Mouse (Mus musculus): ENCODE results near the gene Tspan4. TPM values are rescaled to one million over a fixed set of nuclear protein-coding genes. Genes with fewer than 3 reads are reported as not detected.

Tspan4 gene
- polyA plus RNA-seq (2016; fragmentation: Nextera tagmentation; extraction: Ambion mirVana) = 24.8 and 33.0 TPM in 2 replicates

DNA sequence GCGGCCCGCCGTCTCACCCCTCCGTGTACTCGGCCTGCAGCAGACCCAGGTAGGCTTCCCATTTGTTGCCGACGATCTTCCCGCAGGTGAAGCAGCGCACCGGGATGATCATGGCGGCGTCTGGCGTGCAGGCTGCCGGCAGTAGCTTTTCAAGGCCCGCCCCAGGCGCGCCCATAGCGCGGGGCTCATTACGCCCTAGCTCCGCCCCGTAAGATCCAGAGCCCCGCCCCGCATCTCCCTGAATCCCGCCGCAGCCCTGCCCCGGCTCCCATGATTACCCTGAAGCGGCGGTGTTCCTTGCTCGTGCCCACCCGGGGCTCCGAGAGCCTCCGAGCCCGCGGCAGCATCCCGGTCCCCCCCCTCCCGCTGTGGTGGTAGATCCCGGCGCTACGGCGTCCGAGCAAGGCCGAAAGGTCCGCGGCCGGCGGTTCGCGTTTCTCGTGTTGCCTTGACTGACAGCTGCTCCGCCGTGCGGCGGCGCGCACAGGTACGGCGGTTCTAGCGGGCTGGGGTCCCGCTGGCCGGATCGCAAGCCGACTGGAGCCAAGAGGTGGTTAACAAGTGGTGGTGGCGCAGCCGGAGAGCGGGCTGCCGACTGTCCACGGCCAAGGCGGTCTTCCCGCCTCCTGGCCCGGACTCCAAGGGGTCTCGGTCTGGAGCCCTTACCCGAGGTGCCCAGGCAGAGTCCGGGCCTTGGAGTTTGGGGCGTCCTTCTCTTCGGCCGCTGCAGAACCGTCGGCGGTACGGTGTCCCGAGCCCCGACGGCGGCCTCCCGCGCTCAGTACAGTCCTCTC lies at the start of gene Tspan4, which contains the start of gene Polr2l:
Tspan4 (plus strand) TSS at position 230 of the 794 bp plus-strand sequence.
Polr2l (minus strand) TSS at position 122 of the 794 bp plus-strand sequence.
- Histone ChIP-seq H3K4me3 (replicated peaks) (peak within 1 kb of the TSS; percentile 73), H3K4me1 (replicated peaks) (peaks cover 45% of the 10 kb centered on the region), H3K9ac (replicated peaks) (peak within 1 kb of the TSS; percentile 82), H3K9me3 (no peaks in the 10 kb centered on the region), H3K27ac (peak within 1 kb of the TSS; percentile 87), H3K27me3 (peaks cover 1% of the 10 kb centered on the region; the same call in 1 of the 2 replicates), H3K4me2 (peak within 1 kb of the TSS; percentile 92), H3K36me3 (peaks cover 25% of the 10 kb centered on the region)
- under 1% methylated on average over 87 of the region's 87 CpGs for WGBS
- ATAC-seq (ENCODE audit: insufficient number of reproducible peaks, insufficient read depth, low FRiP score, low TSS enrichment, low read depth) = peak; percentile 29; the same call in 1 of the 2 replicates

DNA sequence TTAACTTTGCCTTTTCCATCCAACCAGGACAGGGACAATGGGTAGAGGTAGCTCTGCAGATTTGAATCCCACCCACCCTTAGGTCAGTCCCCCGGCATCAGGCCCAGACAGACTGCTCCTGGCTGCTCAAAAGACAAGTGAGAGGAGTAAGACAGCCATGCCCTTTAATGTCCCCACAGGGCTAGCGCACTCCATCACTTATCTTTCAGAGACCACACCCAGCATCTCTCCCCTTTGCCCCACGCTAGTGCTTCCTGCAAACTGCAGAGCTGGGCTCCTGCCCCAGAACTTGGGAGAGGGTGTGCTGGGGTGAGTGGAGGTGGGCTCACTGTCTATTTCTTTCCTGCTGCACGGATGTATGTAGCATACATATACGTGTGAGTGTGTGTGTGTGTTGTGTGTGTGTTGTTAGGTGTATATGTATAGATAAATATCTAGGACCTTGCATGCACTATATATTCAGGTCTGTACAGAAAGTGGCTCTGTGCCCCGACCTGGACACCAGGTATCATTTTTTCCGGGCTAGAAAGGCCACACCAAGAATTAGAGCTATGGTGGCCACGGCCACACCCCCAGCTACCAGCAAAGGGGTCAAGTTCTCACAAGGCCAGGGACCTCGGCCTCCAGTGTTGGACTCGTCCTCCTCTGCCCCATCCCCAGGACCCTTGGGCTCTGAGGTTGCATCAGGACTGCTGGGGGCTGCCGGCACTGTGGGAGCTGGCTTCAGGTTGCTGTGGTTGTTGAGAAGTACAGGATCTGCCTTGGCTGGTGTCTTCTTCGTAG lies 47.9 kb upstream of the Tspan4 start:
- Histone ChIP-seq H3K27me3 (no peaks in the 10 kb centered on the region), H3K4me3 (replicated peaks) (no peak overlapping the region), H3K9me3 (no peaks in the 10 kb centered on the region), H3K9ac (replicated peaks) (no peak overlapping the region), H3K36me3 (peaks cover 30% of the 10 kb centered on the region), H3K4me2 (no peak overlapping the region), H3K4me1 (replicated peaks) (peaks cover 13% of the 10 kb centered on the region), H3K27ac (no peak overlapping the region)
- WGBS = 76% methylated on average over 12 of the region's 12 CpGs
- no peak for ATAC-seq (ENCODE audit: insufficient number of reproducible peaks, insufficient read depth, low FRiP score, low TSS enrichment, low read depth)

DNA sequence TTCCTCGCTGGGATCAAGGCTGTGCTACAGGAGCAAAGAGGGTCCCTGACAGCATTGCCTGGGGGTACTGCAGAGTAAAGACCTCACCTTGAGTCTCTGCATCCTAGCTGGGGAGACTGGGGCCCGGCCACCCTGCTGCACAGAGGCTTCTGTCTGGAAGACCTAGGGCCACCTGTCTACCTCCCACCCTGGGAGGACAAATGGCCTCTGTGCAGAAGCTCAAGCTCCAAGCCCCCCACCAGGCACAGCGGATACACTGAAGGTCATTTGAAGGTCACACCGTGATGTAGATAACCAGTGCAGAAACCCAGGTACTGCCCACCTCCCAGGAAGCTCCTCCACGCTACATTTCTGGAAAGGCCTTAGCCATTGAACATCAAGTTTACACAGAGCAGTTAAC lies 46.3 kb upstream of the Tspan4 start:
- Histone ChIP-seq H3K4me2 (peak overlapping the region; percentile 62), H3K9ac (replicated peaks) (no peak overlapping the region), H3K4me3 (replicated peaks) (peak overlapping the region; percentile 37), H3K9me3 (no peaks in the 10 kb centered on the region), H3K27me3 (no peaks in the 10 kb centered on the region), H3K4me1 (replicated peaks) (peaks cover 18% of the 10 kb centered on the region), H3K27ac (no peak overlapping the region), H3K36me3 (peaks cover 45% of the 10 kb centered on the region)
- WGBS = 58% methylated on average over 5 of the region's 5 CpGs
- ATAC-seq (ENCODE audit: insufficient number of reproducible peaks, insufficient read depth, low FRiP score, low TSS enrichment, low read depth) = no peak

DNA sequence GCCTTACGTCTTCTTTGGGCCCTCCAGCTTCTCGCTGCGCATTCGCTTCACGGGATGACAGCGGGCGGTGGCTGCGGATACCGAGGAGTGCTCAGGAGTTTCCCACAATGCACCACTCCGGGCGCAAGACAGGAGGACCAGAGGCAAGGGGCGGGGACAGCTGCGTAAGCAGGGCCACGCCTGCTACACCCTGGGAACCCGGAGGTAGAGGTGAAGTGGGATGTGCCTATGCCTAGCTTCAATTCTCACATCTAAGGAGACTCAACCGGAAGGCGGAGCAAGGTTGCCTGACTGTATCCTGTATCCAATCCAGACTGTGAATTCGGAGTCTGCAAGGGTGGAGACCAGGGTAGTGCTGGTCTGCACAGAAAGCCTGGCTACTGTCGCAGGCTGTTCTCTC lies 45.7 kb upstream of the Tspan4 start, which contains the start of gene Cend1:
Cend1 (minus strand) TSS at position 182 of the 400 bp plus-strand sequence.
- H3K9ac ChIP-seq (replicated peaks) = peak within 1 kb of the TSS; percentile 37; the same call in 1 of the 2 replicates
- H3K9me3 ChIP-seq = no peaks in the 10 kb centered on the region
- H3K27me3 ChIP-seq = no peaks in the 10 kb centered on the region
- H3K4me3 ChIP-seq (replicated peaks) = peak within 1 kb of the TSS; percentile 37
- H3K4me2 ChIP-seq = peak within 1 kb of the TSS; percentile 62
- H3K4me1 ChIP-seq (replicated peaks) = peaks cover 24% of the 10 kb centered on the region
- ATAC-seq (ENCODE audit: insufficient number of reproducible peaks, insufficient read depth, low FRiP score, low TSS enrichment, low read depth) = peak; percentile 40; the same call in 1 of the 2 replicates
- WGBS = 5% methylated on average over 19 of the region's 19 CpGs
- H3K36me3 ChIP-seq = peaks cover 47% of the 10 kb centered on the region
- H3K27ac ChIP-seq = no peak within 1 kb of the TSS

DNA sequence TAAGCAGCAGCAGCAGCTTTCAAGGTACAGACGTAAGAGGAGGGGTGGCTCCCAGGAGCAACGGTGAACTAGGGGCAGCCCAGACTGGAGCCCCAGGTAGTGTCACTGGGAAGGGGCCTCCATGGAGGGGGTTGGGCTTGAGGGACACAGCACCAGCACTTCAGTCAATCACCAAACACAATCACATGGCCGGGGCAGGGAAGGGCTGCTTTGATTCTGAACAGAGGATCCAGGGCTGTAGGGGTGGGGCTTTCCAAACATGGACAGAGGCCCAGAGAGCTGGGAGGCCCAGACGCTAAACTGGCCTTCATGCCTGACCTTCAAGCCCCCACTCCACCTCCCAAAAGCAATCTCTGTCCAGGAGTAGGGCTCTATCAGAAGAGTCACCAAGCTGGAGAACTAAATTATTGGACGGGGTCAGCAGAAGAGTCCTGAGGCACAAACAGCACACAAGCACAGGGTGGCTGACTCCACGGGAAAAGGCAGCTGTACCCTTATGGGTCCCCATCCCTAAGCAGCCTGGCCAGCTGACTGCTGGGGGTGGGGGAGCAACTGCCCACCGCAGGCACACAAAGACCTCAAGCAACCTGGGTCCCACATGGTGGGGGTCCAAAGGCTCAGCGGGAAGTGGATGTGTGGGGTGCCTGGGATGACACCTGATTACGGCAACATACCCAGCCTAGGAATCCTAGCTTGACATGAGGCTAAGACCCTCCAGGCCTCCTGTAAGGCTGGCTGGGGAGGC lies 45.0 kb upstream of the Tspan4 start:
- H3K9me3 ChIP-seq = no peaks in the 10 kb centered on the region
- H3K4me1 ChIP-seq (replicated peaks) = peaks cover 31% of the 10 kb centered on the region
- H3K9ac ChIP-seq (replicated peaks) = no peak overlapping the region
- no peak overlapping the region; the same call in 1 of the 2 replicates for H3K4me3 ChIP-seq (replicated peaks)
- peak overlapping the region; percentile 62 for H3K4me2 ChIP-seq
- H3K27me3 ChIP-seq = no peaks in the 10 kb centered on the region
- peaks cover 47% of the 10 kb centered on the region for H3K36me3 ChIP-seq
- 68% methylated on average over 9 of the region's 9 CpGs for WGBS
- no peak overlapping the region for H3K27ac ChIP-seq
- no peak for ATAC-seq (ENCODE audit: insufficient number of reproducible peaks, insufficient read depth, low FRiP score, low TSS enrichment, low read depth)

DNA sequence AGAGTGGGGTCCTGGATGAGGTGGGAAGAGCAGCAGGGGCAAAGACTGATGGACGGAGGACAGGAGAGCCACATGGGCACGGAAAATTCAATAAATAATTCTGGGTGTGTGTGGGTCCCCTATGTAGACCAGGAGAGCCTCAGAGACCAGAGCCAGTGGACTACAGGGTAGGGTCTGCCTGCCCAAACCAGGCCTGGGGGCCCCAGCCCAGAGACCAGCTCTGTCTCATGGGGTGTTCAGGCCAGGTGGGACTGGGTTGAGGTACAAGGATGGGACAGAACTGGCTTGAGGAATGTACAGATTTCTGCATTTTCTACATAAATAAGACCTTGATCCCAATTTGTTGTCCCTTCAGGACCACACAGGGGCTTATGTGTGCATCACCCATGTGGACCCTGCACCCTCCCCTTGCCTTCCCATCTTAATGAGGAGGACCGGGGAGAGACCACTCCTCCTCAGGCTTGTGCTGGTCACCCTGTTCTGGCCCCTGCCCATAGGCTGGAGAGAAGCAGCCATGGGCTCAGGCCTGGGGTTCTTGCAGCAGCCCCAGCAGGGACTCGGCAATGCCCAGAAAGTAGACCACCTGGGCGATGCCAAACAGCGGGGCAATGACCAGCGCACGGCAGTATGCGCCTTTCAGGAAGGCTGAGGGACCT lies 44.3 kb upstream of the Tspan4 start:
- H3K27me3 ChIP-seq = no peaks in the 10 kb centered on the region
- no peak for ATAC-seq (ENCODE audit: insufficient number of reproducible peaks, insufficient read depth, low FRiP score, low TSS enrichment, low read depth)
- H3K27ac ChIP-seq = no peak overlapping the region
- no peak overlapping the region for H3K4me2 ChIP-seq
- H3K9me3 ChIP-seq = no peaks in the 10 kb centered on the region
- H3K4me3 ChIP-seq (replicated peaks) = no peak overlapping the region
- H3K9ac ChIP-seq (replicated peaks) = no peak overlapping the region
- 95% methylated on average over 9 of the region's 9 CpGs for WGBS
- peaks cover 38% of the 10 kb centered on the region for H3K4me1 ChIP-seq (replicated peaks)
- H3K36me3 ChIP-seq = peaks cover 47% of the 10 kb centered on the region

DNA sequence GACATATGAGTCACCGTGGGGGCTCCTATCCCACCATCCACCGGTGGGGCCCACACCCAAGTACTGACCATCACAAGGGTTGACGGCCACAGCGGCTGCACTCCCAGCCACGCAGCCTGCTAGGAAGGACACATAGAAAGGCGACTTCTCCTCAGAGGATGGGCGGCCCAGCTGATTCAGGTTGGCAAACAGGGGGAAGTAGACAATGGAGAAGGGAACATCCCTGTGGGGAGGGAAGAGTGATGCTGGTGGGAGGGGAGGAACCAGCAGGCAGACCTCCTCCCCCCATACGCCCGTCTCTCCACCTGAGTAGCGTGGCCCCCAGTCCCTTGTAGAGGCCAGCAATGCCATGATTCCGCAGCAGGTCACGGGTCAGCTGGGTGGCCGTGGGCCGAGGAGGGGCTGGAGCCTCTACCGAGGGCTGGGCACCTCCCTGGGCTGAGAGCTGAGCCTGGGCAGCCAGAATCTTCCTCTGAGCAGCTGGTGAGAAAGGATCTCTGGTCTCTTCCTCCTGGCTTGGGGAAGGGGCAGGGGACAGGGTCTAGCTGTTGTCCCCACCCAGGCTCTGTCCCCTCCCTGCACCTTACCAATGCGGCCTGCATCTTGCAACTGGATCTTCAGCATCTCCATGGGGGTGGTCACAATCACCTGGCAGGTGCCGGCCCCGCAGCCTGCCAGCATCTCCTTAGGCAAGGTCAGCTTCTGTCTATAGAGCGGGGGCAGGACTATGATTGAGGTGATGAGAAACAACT lies 43.4 kb upstream of the Tspan4 start:
- H3K27ac ChIP-seq = no peak overlapping the region
- no peak for ATAC-seq (ENCODE audit: insufficient number of reproducible peaks, insufficient read depth, low FRiP score, low TSS enrichment, low read depth)
- peaks cover 47% of the 10 kb centered on the region for H3K4me1 ChIP-seq (replicated peaks)
- H3K27me3 ChIP-seq = no peaks in the 10 kb centered on the region
- 94% methylated on average over 19 of the region's 19 CpGs for WGBS
- no peak overlapping the region for H3K4me2 ChIP-seq
- H3K9ac ChIP-seq (replicated peaks) = no peak overlapping the region
- H3K9me3 ChIP-seq = no peaks in the 10 kb centered on the region
- H3K4me3 ChIP-seq (replicated peaks) = no peak overlapping the region
- H3K36me3 ChIP-seq = peaks cover 47% of the 10 kb centered on the region

DNA sequence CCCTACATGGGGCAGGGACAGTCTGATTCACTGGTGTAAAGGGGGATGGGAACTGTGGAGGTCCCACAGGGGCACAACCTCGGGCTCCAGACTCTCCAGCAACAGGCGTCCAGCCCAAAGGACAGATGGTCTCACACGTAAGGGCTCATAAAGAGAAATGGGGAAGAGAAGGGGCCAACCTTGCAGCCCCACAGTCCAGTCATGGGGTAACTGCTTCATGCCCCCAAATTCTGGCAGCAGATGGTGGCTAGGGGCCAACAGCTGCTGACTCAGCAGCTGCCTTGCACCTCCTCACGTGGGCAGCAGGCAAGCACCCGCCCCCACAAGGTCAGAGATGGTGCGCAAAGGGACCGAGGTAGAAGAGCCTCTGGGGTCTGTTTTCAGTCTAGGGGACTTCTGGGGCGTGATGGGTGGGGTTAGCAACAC lies 42.8 kb upstream of the Tspan4 start:
- H3K4me3 ChIP-seq (replicated peaks) = no peak overlapping the region
- no peak for ATAC-seq (ENCODE audit: insufficient number of reproducible peaks, insufficient read depth, low FRiP score, low TSS enrichment, low read depth)

DNA sequence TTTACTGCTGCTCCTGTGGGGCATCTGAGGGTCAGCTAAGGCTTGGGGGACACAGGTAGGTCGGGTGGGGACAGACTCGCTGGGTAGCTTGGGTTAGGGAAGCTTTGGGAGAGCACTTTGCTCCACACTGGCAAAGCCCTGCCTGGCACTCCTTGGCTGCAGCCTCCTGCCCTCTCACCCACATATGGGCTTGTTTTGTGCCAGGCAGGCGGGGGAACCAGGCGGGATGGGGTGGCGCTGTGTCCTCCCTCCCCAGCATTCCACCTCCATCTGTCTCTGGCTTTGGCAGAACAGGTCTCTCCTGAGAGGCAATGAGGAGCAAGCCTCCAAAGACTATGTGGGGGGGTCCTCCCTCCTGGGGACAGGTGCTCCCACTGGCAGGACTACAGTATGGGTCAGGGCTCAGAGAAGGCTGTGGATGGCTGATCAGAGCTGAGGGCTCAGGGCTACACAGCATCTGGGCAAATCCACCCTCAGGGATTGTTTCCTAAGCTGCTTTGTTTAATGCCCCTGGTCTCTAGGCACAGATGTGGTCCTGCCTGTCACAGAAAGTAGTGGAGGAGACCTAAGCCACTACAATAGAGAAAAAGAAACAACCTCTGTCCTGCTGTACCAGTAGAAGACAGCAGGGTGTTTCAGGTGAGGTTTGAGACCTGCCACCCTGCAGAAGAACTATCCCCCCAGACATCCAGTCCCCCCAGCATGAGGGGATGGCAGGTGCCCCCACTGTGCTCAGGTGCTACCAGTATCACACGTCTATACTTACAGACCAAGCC lies 42.1 kb upstream of the Tspan4 start:
- Histone ChIP-seq H3K9me3 (no peaks in the 10 kb centered on the region), H3K27me3 (no peaks in the 10 kb centered on the region), H3K27ac (no peak overlapping the region), H3K9ac (replicated peaks) (peak overlapping the region; percentile 72; the same call in 1 of the 2 replicates), H3K4me2 (0 out of 2 replicates have a peak overlapping the region, but pooled peaks have one; percentile 87), H3K4me3 (replicated peaks) (0 out of 2 replicates have a peak overlapping the region, but pooled peaks have one; percentile 54), H3K36me3 (peaks cover 43% of the 10 kb centered on the region), H3K4me1 (replicated peaks) (peaks cover 52% of the 10 kb centered on the region)
- 81% methylated on average over 6 of the region's 6 CpGs for WGBS
- ATAC-seq (ENCODE audit: insufficient number of reproducible peaks, insufficient read depth, low FRiP score, low TSS enrichment, low read depth) = no peak

More for the DNA sequence above, 42.8 kb upstream of the Tspan4 start:
- H3K27me3 ChIP-seq = no peaks in the 10 kb centered on the region
- peaks cover 52% of the 10 kb centered on the region for H3K4me1 ChIP-seq (replicated peaks)
- H3K4me2 ChIP-seq = no peak overlapping the region
- H3K9ac ChIP-seq (replicated peaks) = 0 out of 2 replicates have a peak overlapping the region, but pooled peaks have one; percentile 28
- 76% methylated on average over 8 of the region's 8 CpGs for WGBS
- no peak overlapping the region for H3K27ac ChIP-seq
- peaks cover 46% of the 10 kb centered on the region for H3K36me3 ChIP-seq
- no peaks in the 10 kb centered on the region for H3K9me3 ChIP-seq
